Mouse (Mus musculus) small intestine, adult 2 months (tissue): ENCODE results near the gene BC051665.

Experiments used
- CTCF ChIP-seq: fragments of 200-500 bp; IDR thresholded peaks from 2 replicates; pipeline ENCODE4 v1.5.1; 2012; ENCODE audit warnings: low read depth, mild to moderate bottlenecking, control low read depth, inconsistent platforms, low read length, moderate library complexity, mixed read lengths; ENCODE audit not compliant: insufficient replicate concordance, insufficient read length; ENCODE audit errors: extremely low read depth
- POLR2A ChIP-seq: fragments of 200-500 bp; IDR thresholded peaks from 2 replicates; pipeline ENCODE4 v1.6.1; 2012; ENCODE audit warnings: low read depth, mild to moderate bottlenecking, control low read depth, inconsistent platforms, low read length, moderate library complexity

- no peak for TF ChIP-seq POLR2A
- TF ChIP-seq CTCF = no peak
Observed at GRCm38 (mm10) chr13:60820486-60821175, 34.5 kb upstream of the BC051665 start.
